Mouse (Mus musculus) ES-E14 (cell line): ENCODE measurements around the gene Ppm1n.
A peak's percentile ranks its signal among the peaks of the same experiment; 100 is the strongest.

ENCODE experiments used
- HCFC1 ChIP-seq: IDR thresholded peaks from 2 replicates; pipeline ENCODE4 v1.6.1; 2012; ENCODE audit warnings: low read length, inconsistent platforms, borderline replicate concordance; ENCODE audit not compliant: insufficient read depth
- ZC3H11A ChIP-seq: IDR thresholded peaks from 2 replicates; pipeline ENCODE4 v1.6.1; 2012; ENCODE audit warnings: low read depth, mild to moderate bottlenecking, inconsistent platforms, low read length, borderline replicate concordance

- TF ChIP-seq ZC3H11A (no peak), HCFC1 (peak; percentile 31; the same call in 1 of the 2 replicates)
Observed at GRCm38 (mm10) chr7:19279581-19280114, at the start of gene Ppm1n.
